Mouse (Mus musculus): ENCODE results near the gene Uqcrfs1. TPM values are rescaled to one million over a fixed set of nuclear protein-coding genes. Genes with fewer than 3 reads are reported as not detected.

Uqcrfs1 gene
- polyA plus RNA-seq, 1 experiment from 2014 or later = 483 TPM

GRCm38 (mm10) chr13:30523246-30523891 is 21.8 kb downstream of the Uqcrfs1 start:
- WGBS (ENCODE audit: insufficient replicate concordance) = 91% methylated on average over 5 of the region's 5 CpGs
- no peak overlapping the region for H3K4me3 ChIP-seq (ENCODE audit: low read depth, low read length)
- H3K9me3 ChIP-seq (replicated peaks; ENCODE audit: control insufficient read depth, low read length) = 0 out of 2 replicates have a peak, but pooled peaks cover 2% of the 10 kb centered on the region
- no peak overlapping the region for H3K9ac ChIP-seq (ENCODE audit: low read depth, low read length)
- H3K27me3 ChIP-seq (ENCODE audit: control insufficient read depth, insufficient read depth, low read length) = no peaks in the 10 kb centered on the region
- no peak for ATAC-seq (replicated peaks; ENCODE audit: insufficient number of reproducible peaks, low FRiP score, low TSS enrichment)
- H3K27ac ChIP-seq (ENCODE audit: low read depth, low read length) = no peak overlapping the region
- no peak overlapping the region for H3K4me2 ChIP-seq
- H3K36me3 ChIP-seq (ENCODE audit: control insufficient read depth, insufficient read depth, low read length) = no peaks in the 10 kb centered on the region
- H3K4me1 ChIP-seq (ENCODE audit: control insufficient read depth, insufficient read depth, low read length) = no peaks in the 10 kb centered on the region

- H3K9me3 ChIP-seq (replicated peaks; ENCODE audit: control insufficient read depth, low read length) = 0 out of 2 replicates have a peak, but pooled peaks cover 2% of the 10 kb centered on the region
- H3K27ac ChIP-seq (ENCODE audit: low read depth, low read length) = 0 out of 2 replicates have a peak overlapping the region, but pooled peaks have one; percentile 22
- H3K9ac ChIP-seq (ENCODE audit: low read depth, low read length) = no peak overlapping the region
- H3K27me3 ChIP-seq (ENCODE audit: control insufficient read depth, insufficient read depth, low read length) = no peaks in the 10 kb centered on the region
- H3K4me2 ChIP-seq = peak overlapping the region; percentile 52
- no peak for ATAC-seq (replicated peaks; ENCODE audit: insufficient number of reproducible peaks, low FRiP score, low TSS enrichment)
- 42% methylated on average over 16 of the region's 16 CpGs for WGBS (ENCODE audit: insufficient replicate concordance)
- no peaks in the 10 kb centered on the region for H3K4me1 ChIP-seq (ENCODE audit: control insufficient read depth, insufficient read depth, low read length)
- no peaks in the 10 kb centered on the region for H3K36me3 ChIP-seq (ENCODE audit: control insufficient read depth, insufficient read depth, low read length)
- 0 out of 2 replicates have a peak overlapping the region, but pooled peaks have one; percentile 12 for H3K4me3 ChIP-seq (ENCODE audit: low read depth, low read length)
Observed at GRCm38 (mm10) chr13:30521282-30521902, 23.8 kb downstream of the Uqcrfs1 start.

- H3K9ac ChIP-seq (ENCODE audit: low read depth, low read length) = no peak overlapping the region
- H3K27me3 ChIP-seq (ENCODE audit: control insufficient read depth, insufficient read depth, low read length) = no peaks in the 10 kb centered on the region
- no peak for ATAC-seq (replicated peaks; ENCODE audit: insufficient number of reproducible peaks, low FRiP score, low TSS enrichment)
- H3K4me1 ChIP-seq (ENCODE audit: control insufficient read depth, insufficient read depth, low read length) = no peaks in the 10 kb centered on the region
- H3K4me3 ChIP-seq (ENCODE audit: low read depth, low read length) = no peak overlapping the region
- H3K9me3 ChIP-seq (replicated peaks; ENCODE audit: control insufficient read depth, low read length) = 0 out of 2 replicates have a peak, but pooled peaks cover 2% of the 10 kb centered on the region
- H3K4me2 ChIP-seq = no peak overlapping the region
- H3K27ac ChIP-seq (ENCODE audit: low read depth, low read length) = no peak overlapping the region
- no peaks in the 10 kb centered on the region for H3K36me3 ChIP-seq (ENCODE audit: control insufficient read depth, insufficient read depth, low read length)
Observed at GRCm38 (mm10) chr13:30518191-30518590, 27.0 kb downstream of the Uqcrfs1 start.

GRCm38 (mm10) chr13:30507651-30508050 is 37.5 kb downstream of the Uqcrfs1 start:
- Histone ChIP-seq H3K4me1 (ENCODE audit: control insufficient read depth, insufficient read depth, low read length) (no peaks in the 10 kb centered on the region), H3K27ac (ENCODE audit: low read depth, low read length) (no peak overlapping the region), H3K27me3 (ENCODE audit: control insufficient read depth, insufficient read depth, low read length) (no peaks in the 10 kb centered on the region), H3K4me2 (no peak overlapping the region), H3K4me3 (ENCODE audit: low read depth, low read length) (no peak overlapping the region), H3K36me3 (ENCODE audit: control insufficient read depth, insufficient read depth, low read length) (no peaks in the 10 kb centered on the region), H3K9ac (ENCODE audit: low read depth, low read length) (no peak overlapping the region), H3K9me3 (replicated peaks; ENCODE audit: control insufficient read depth, low read length) (no peaks in the 10 kb centered on the region)
- 81% methylated on average over 4 of the region's 4 CpGs for WGBS (ENCODE audit: insufficient replicate concordance)
- ATAC-seq (replicated peaks; ENCODE audit: insufficient number of reproducible peaks, low FRiP score, low TSS enrichment) = no peak

GRCm38 (mm10) chr13:30501860-30502395 is 43.2 kb downstream of the Uqcrfs1 start:
- WGBS (ENCODE audit: insufficient replicate concordance) = 34% methylated on average over 7 of the region's 7 CpGs

More at GRCm38 (mm10) chr13:30501860-30502395, 43.2 kb downstream of the Uqcrfs1 start:
- no peak overlapping the region for H3K4me3 ChIP-seq (ENCODE audit: low read depth, low read length)
- no peak overlapping the region for H3K9ac ChIP-seq (ENCODE audit: low read depth, low read length)
- no peaks in the 10 kb centered on the region for H3K9me3 ChIP-seq (replicated peaks; ENCODE audit: control insufficient read depth, low read length)
- H3K4me2 ChIP-seq = no peak overlapping the region
- no peak overlapping the region for H3K27ac ChIP-seq (ENCODE audit: low read depth, low read length)
- H3K4me1 ChIP-seq (ENCODE audit: control insufficient read depth, insufficient read depth, low read length) = no peaks in the 10 kb centered on the region
- no peaks in the 10 kb centered on the region for H3K27me3 ChIP-seq (ENCODE audit: control insufficient read depth, insufficient read depth, low read length)
- no peak for ATAC-seq (replicated peaks; ENCODE audit: insufficient number of reproducible peaks, low FRiP score, low TSS enrichment)
- no peaks in the 10 kb centered on the region for H3K36me3 ChIP-seq (ENCODE audit: control insufficient read depth, insufficient read depth, low read length)

Other genes starting within 250 kb of the Uqcrfs1 start
- 7.8 TPM in 2 replicates for gene Agtr1a, start 208.9 kb downstream of the Uqcrfs1 start, polyA plus RNA-seq (2014; fragmentation: Nextera tagmentation; extraction: Ambion mirVana)
- 21.8 and 23.2 TPM in 2 replicates for gene Dusp22, start 114.6 kb upstream of the Uqcrfs1 start, polyA plus RNA-seq (2014; fragmentation: Nextera tagmentation; extraction: Ambion mirVana)
- 0.03 TPM in 1 of 2 replicates, not detected in the other for gene Irf4, start 203.9 kb upstream of the Uqcrfs1 start, polyA plus RNA-seq (2014; fragmentation: Nextera tagmentation; extraction: Ambion mirVana)